1 mouse cellular context compared by ENCODE assay signal in the genomic region with DNA sequence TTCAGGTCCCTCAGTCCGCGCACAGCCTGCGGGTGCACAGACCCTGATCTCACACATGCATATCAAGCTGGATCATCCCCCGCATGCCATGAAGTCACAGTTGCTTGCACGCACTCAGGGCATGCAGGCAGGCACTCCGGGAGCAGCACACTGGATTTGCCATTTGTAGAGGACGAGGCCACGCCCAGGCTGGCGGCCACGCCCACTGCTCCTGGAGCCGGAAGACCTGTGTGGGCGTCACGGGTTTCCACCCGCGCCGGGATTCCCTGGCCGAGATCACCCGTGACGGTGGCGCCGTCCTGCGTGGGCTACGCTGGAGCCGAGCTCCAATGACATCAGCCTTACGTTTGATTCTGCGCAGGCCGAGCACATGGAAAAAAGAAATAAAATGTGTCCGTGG.
TF ChIP-seq lines count a peak whose summit lies in the region.

No protein-coding gene starts in this region.

TF ChIP-seq in MEL, 35 proteins besides CTCF, POLR2A, EP300 and RAD21 (continued from another document):
- TF ChIP-seq USF2 (IDR thresholded peaks at IDR 0.05; ENCODE audit: borderline replicate concordance in 1 of 2, insufficient read depth in 1 of 2, low read depth in 1 of 2, low read length in 2 of 2) = no peak
- no peak for TF ChIP-seq ZKSCAN1 (IDR thresholded peaks at IDR 0.05; ENCODE audit: low read depth, low read length)
- no peak for TF ChIP-seq GATA1 (IDR thresholded peaks at IDR 0.05; ENCODE audit: low read depth, low read length)
- no peak for TF ChIP-seq SMC3 (IDR thresholded peaks at IDR 0.05; ENCODE audit: low read depth, low read length)
- no peak for TF ChIP-seq MEF2A (IDR thresholded peaks at IDR 0.05; ENCODE audit: extremely low read depth, insufficient replicate concordance, low read depth, low read length, poor library complexity, severe bottlenecking)
- TF ChIP-seq NELFE (IDR thresholded peaks at IDR 0.05; ENCODE audit: low read depth, low read length) = no peak
- no peak for TF ChIP-seq POLR2AphosphoS2 (IDR thresholded peaks at IDR 0.05; ENCODE audit: low read length)
- no peak for TF ChIP-seq MAFK (IDR thresholded peaks at IDR 0.05; ENCODE audit: borderline replicate concordance, low read depth, low read length)
- peak; percentile 33; the same call in 1 of the 2 replicates for TF ChIP-seq NRF1 (IDR thresholded peaks at IDR 0.05; ENCODE audit: insufficient read depth, low read depth, low read length, poor library complexity, severe bottlenecking)
- 0 out of 2 replicates have a peak, but pooled peaks have one; percentile 37 for TF ChIP-seq TBP (IDR thresholded peaks at IDR 0.05; ENCODE audit: low read depth, low read length)
- TF ChIP-seq UBTF (IDR thresholded peaks at IDR 0.05; ENCODE audit: borderline replicate concordance, insufficient read depth, low read depth, low read length) = no peak
- TF ChIP-seq MAX (IDR thresholded peaks at IDR 0.05; ENCODE audit: low read length) = peak; percentile 53; the same call in 1 of the 2 replicates
- TF ChIP-seq POLR2AphosphoS5 (IDR thresholded peaks at IDR 0.05; ENCODE audit: borderline replicate concordance, low read depth, low read length) = no peak
- no peak for TF ChIP-seq MAZ (IDR thresholded peaks at IDR 0.05; ENCODE audit: low read depth, low read length)
